Mouse (Mus musculus): ENCODE measurements around the gene Asgr1.

The Asgr1 gene

GRCm38 (mm10) chr11:70024151-70024514, 29.8 kb upstream of the Asgr1 start:
- in situ Hi-C loops (cut with MboI, MseI), result loop anchor here (5.0 kb wide), 1 partner anchor 612 kb away; the partner anchor contains the start of gene Kdm6b

- in situ Hi-C loops (cut with MboI, MseI), result no loop called here
Measured at GRCm38 (mm10) chr11:70026689-70027088, 27.2 kb upstream of the Asgr1 start.

GRCm38 (mm10) chr11:70027397-70027796, 26.5 kb upstream of the Asgr1 start:
- in situ Hi-C loops (cut with MboI, MseI), result no loop called here

- in situ Hi-C loops (cut with MboI, MseI), result no loop called here
Measured at GRCm38 (mm10) chr11:70028401-70029129, 25.3 kb upstream of the Asgr1 start.

GRCm38 (mm10) chr11:70029130-70029801, 24.6 kb upstream of the Asgr1 start:
- in situ Hi-C loops (cut with MboI, MseI), result no loop called here

GRCm38 (mm10) chr11:70029829-70030550, 23.9 kb upstream of the Asgr1 start:
- in situ Hi-C loops (cut with MboI, MseI), result no loop called here

- in situ Hi-C loops (cut with MboI, MseI), result no loop called here
Measured at GRCm38 (mm10) chr11:70030651-70031320, 23.1 kb upstream of the Asgr1 start.

GRCm38 (mm10) chr11:70031321-70031670, 22.6 kb upstream of the Asgr1 start:
- in situ Hi-C loops (cut with MboI, MseI), result no loop called here

- in situ Hi-C loops (cut with MboI, MseI), result no loop called here
Measured at GRCm38 (mm10) chr11:70038174-70038573, 15.7 kb upstream of the Asgr1 start.

- in situ Hi-C loops (cut with MboI, MseI), result no loop called here
Measured at GRCm38 (mm10) chr11:70039631-70040030, 14.3 kb upstream of the Asgr1 start.

- in situ Hi-C loops (cut with MboI, MseI), result no loop called here
Measured at GRCm38 (mm10) chr11:70040184-70040583, 13.7 kb upstream of the Asgr1 start.

- in situ Hi-C loops (cut with MboI, MseI), result no loop called here
Measured at GRCm38 (mm10) chr11:70042309-70043085, 11.4 kb upstream of the Asgr1 start.

GRCm38 (mm10) chr11:70043665-70044064, 10.2 kb upstream of the Asgr1 start:
- in situ Hi-C loops (cut with MboI, MseI), result no loop called here

- in situ Hi-C loops (cut with MboI, MseI), result no loop called here
Measured at GRCm38 (mm10) chr11:70045435-70045834, 8.4 kb upstream of the Asgr1 start.

GRCm38 (mm10) chr11:70049366-70049765, 4.5 kb upstream of the Asgr1 start:
- in situ Hi-C loops (cut with MboI, MseI), result no loop called here

- in situ Hi-C loops (cut with MboI, MseI), result no loop called here
Measured at GRCm38 (mm10) chr11:70049816-70050215, 4.1 kb upstream of the Asgr1 start.

GRCm38 (mm10) chr11:70053156-70053555, 729 bp upstream of the Asgr1 start:
- in situ Hi-C loops (cut with MboI, MseI), result no loop called here

GRCm38 (mm10) chr11:70055618-70056214, 1.8 kb downstream of the Asgr1 start:
- in situ Hi-C loops (cut with MboI, MseI), result loop anchor here (5.0 kb wide), 2 partner anchors 47 to 142 kb away; no protein-coding TSS in a partner anchor

GRCm38 (mm10) chr11:70057805-70058204, 3.9 kb downstream of the Asgr1 start:
- in situ Hi-C loops (cut with MboI, MseI), result loop anchor here (5.0 kb wide), 2 partner anchors 44 to 139 kb away; no protein-coding TSS in a partner anchor

- in situ Hi-C loops (cut with MboI, MseI), result loop anchor here (5.0 kb wide), 2 partner anchors 42 to 137 kb away; no protein-coding TSS in a partner anchor
Measured at GRCm38 (mm10) chr11:70059930-70060329, 6.0 kb downstream of the Asgr1 start.

GRCm38 (mm10) chr11:70063053-70063452, 9.2 kb downstream of the Asgr1 start:
- in situ Hi-C loops (cut with MboI, MseI), result no loop called here

Data from regulatory T cell (primary cell).